In the genomic region with DNA sequence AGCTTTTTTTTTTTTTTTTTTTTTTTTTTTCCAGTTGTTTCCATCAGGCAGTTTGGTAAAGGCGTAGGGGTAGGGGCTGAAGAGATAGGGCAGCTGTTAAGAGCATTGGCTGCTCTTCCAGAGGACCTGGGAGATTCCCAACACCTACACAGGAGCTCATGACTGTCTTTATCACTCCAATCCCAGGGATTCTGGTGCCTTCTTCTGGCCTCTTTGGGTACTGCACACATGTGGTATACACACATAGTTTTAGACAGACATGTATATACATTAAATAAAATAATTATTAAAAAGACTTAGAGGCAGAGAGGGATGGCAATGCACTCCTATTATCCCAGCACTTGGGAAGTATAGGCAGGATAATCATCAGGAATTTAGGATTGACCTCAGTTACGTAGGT, we compare ENCODE assay signal across 23 mouse cellular contexts. TPM values are rescaled to one million over a fixed set of nuclear protein-coding genes. Genes with fewer than 3 reads are reported as not detected.
A peak's percentile ranks its signal among the peaks of the same experiment; 100 is the strongest.
DNase-seq lines count a peak whose midpoint lies in the region; ATAC-seq and TF ChIP-seq lines count a peak whose summit lies in the region.
"Had no signal": no experiment of that assay in that cellular context is flagged by ENCODE, and none has a peak within 500 bp of the region (broad histone marks: within the 10 kb centered on the region; RNA-seq: fewer than 3 reads in every experiment).

No protein-coding gene starts in this region.

- peak; percentile 18; the same call in 1 of the 2 replicates for TF ChIP-seq CTCF in heart, adult 2 months (IDR thresholded peaks at IDR 0.05)
- peak; percentile 24; the same call in 1 of the 2 replicates for TF ChIP-seq CTCF in lung, embryonic 14.5 days (IDR thresholded peaks at IDR 0.05; ENCODE audit: low read depth)

- H3K27ac ChIP-seq in heart, adult 2 months = no peak overlapping the region
- no peak overlapping the region; the same call in 1 of the 2 replicates for H3K27ac ChIP-seq in lung, embryonic 14.5 days (ENCODE audit: low read depth)
- H3K27ac ChIP-seq: midbrain, embryonic 10.5 days had no signal

- H3K79me2 ChIP-seq in heart, adult 2 months (replicated peaks; ENCODE audit: control insufficient read depth, insufficient read depth, low read length) = no peaks in the 10 kb centered on the region; the same call in 1 of the 2 replicates

- no peak for TF ChIP-seq POLR2A in heart, adult 2 months (IDR thresholded peaks at IDR 0.05; ENCODE audit: insufficient read depth, low read depth, low read length)

- H3K27me3 ChIP-seq in heart, adult 2 months (ENCODE audit: control insufficient read depth, insufficient read depth, low read length) = no peaks in the 10 kb centered on the region
- H3K27me3 ChIP-seq in lung, embryonic 14.5 days (ENCODE audit: insufficient read depth, low read length) = no peaks in the 10 kb centered on the region
- H3K27me3 ChIP-seq: heart, embryonic 12.5 days; hindbrain, embryonic 15.5 days had no signal

- no peaks in the 10 kb centered on the region; the same call in 1 of the 2 replicates for H3K9me3 ChIP-seq in lung, embryonic 14.5 days (ENCODE audit: low read depth, low read length)
- H3K9me3 ChIP-seq: hindbrain, embryonic 15.5 days; midbrain, embryonic 10.5 days had no signal

- no peak for DNase-seq in heart, adult 2 months
- DNase-seq in heart, adult 11 months = no peak
- DNase-seq in lung, embryonic 14.5 days = no peak
- DNase-seq in lung, postnatal 25 days (ENCODE audit: low spot score) = no peak
- peak; percentile 56 for DNase-seq in R1 (ENCODE audit: low read depth, low spot score)
- DNase-seq in kidney, postnatal 25 days = no peak
- DNase-seq: adrenal gland, postnatal 10 days; cerebellum, adult 11 months; cerebellum, postnatal 25 days; gastrocnemius, postnatal 36 days; kidney, adult 2 months; kidney, postnatal 4 days; right cerebral cortex, postnatal 25 days; thymus, postnatal 36 days had no signal

- no peak for TF ChIP-seq EP300 in heart, adult 2 months (IDR thresholded peaks at IDR 0.05; ENCODE audit: insufficient read depth, low read depth, low read length)

- no peak for ATAC-seq in lung, embryonic 14.5 days (ENCODE audit: insufficient read depth)
- ATAC-seq in megakaryocyte, adult 5-6 weeks (ENCODE audit: poor library complexity, severe bottlenecking) = no peak

- no peak overlapping the region for H3K4me2 ChIP-seq in lung, embryonic 14.5 days
- H3K4me2 ChIP-seq: heart, embryonic 12.5 days; hindbrain, embryonic 15.5 days had no signal

- intact Hi-C loops in heart, adult 2 months (cut with DNase I) = no loop called here

- H3K9ac ChIP-seq in heart, adult 2 months (ENCODE audit: low read depth, low read length) = no peak overlapping the region
- H3K9ac ChIP-seq in lung, embryonic 14.5 days = no peak overlapping the region
- H3K9ac ChIP-seq: heart, embryonic 12.5 days; hindbrain, embryonic 15.5 days had no signal

- H3K36me3 ChIP-seq in heart, adult 2 months (ENCODE audit: control insufficient read depth, insufficient read depth, low read length) = no peaks in the 10 kb centered on the region; the same call in 1 of the 2 replicates
- H3K36me3 ChIP-seq in lung, embryonic 14.5 days (ENCODE audit: insufficient read depth) = peaks cover 77% of the 10 kb centered on the region

- H3K4me3 ChIP-seq in heart, adult 2 months = no peak overlapping the region
- H3K4me3 ChIP-seq in lung, embryonic 14.5 days (ENCODE audit: low read depth, low read length) = no peak overlapping the region
- H3K4me3 ChIP-seq: heart, embryonic 12.5 days; hindbrain, embryonic 15.5 days; midbrain, embryonic 10.5 days had no signal

- WGBS in heart, adult 2 months = 100% methylated on average over 2 of the region's 2 CpGs
- WGBS in lung, embryonic 14.5 days = 91% methylated on average over 2 of the region's 2 CpGs

- no peaks in the 10 kb centered on the region for H3K4me1 ChIP-seq in heart, adult 2 months (ENCODE audit: control insufficient read depth, insufficient read depth, low read length)
- H3K4me1 ChIP-seq in lung, embryonic 14.5 days (ENCODE audit: insufficient read depth) = peaks cover 4% of the 10 kb centered on the region; the same call in 1 of the 2 replicates

RNA-seq across cellular contexts. Expression of a gene that starts 17.0 kb away (rescaled TPM):
- total RNA-seq in heart, adult 2 months (2021) = not detected
- polyA plus RNA-seq in heart, adult 2 months (2012; rRNA removed) = 0.06 TPM in 1 of 2 replicates, not detected in the other
- polyA plus RNA-seq in lung, embryonic 14.5 days (2014; fragmentation: Nextera tagmentation; extraction: Ambion mirVana) = 0.61 TPM in 1 of 2 replicates, not detected in the other
- total RNA-seq in megakaryocyte, adult 5-6 weeks (2015) = 2.9 and 3.8 TPM in 2 replicates
- 1.7 and 3.3 TPM in 2 replicates for total RNA-seq in megakaryocyte, adult 5-6 weeks (2017)
- total RNA-seq: adrenal gland, postnatal 10 days; gastrocnemius, postnatal 36 days; heart, postnatal 25 days had no signal
- polyA plus RNA-seq: embryonic facial prominence, embryonic 11.5 days had no signal

RNA-seq across cellular contexts. Expression of a gene that starts 20.9 kb away (rescaled TPM):
- 10 to 100 TPM; 50.2 to 55.2 TPM for total RNA-seq in heart, adult 2 months (2021)
- 58.7 and 96.8 TPM in 2 replicates for polyA plus RNA-seq in heart, adult 2 months (2012; rRNA removed)
- 304 and 306 TPM in 2 replicates for polyA plus RNA-seq in lung, embryonic 14.5 days (2014; fragmentation: Nextera tagmentation; extraction: Ambion mirVana)
- total RNA-seq in megakaryocyte, adult 5-6 weeks (2015) = 246 and 255 TPM in 2 replicates
- 87.7 and 93.9 TPM in 2 replicates for total RNA-seq in megakaryocyte, adult 5-6 weeks (2017)

RNA-seq across cellular contexts. Expression of a gene that starts 35.2 kb away (rescaled TPM):
- total RNA-seq in heart, adult 2 months (2021) = 1 to 10 TPM in 1 of 2 experiments, under 1 TPM in 1; 0.86 to 2.0 TPM
- polyA plus RNA-seq in heart, adult 2 months (2012; rRNA removed) = 1.6 and 1.9 TPM in 2 replicates
- 3.9 TPM in 2 replicates for polyA plus RNA-seq in lung, embryonic 14.5 days (2014; fragmentation: Nextera tagmentation; extraction: Ambion mirVana)
- total RNA-seq in megakaryocyte, adult 5-6 weeks (2015) = 205 and 258 TPM in 2 replicates
- total RNA-seq in megakaryocyte, adult 5-6 weeks (2017) = 218 and 249 TPM in 2 replicates
- total RNA-seq: gastrocnemius, postnatal 36 days; layer of hippocampus, postnatal 14 days; left cerebral cortex, postnatal 14 days had no signal
- polyA plus RNA-seq: frontal cortex, adult 2 months had no signal

RNA-seq across cellular contexts. Expression of a gene that starts 46.5 kb away (rescaled TPM):
- 10 to 100 TPM; 10.1 to 10.4 TPM for total RNA-seq in heart, adult 2 months (2021)
- 7.3 and 12.0 TPM in 2 replicates for polyA plus RNA-seq in heart, adult 2 months (2012; rRNA removed)
- polyA plus RNA-seq in lung, embryonic 14.5 days (2014; fragmentation: Nextera tagmentation; extraction: Ambion mirVana) = 11.8 and 12.0 TPM in 2 replicates
- total RNA-seq in megakaryocyte, adult 5-6 weeks (2015) = 35.8 and 40.1 TPM in 2 replicates
- 6.8 and 9.4 TPM in 2 replicates for total RNA-seq in megakaryocyte, adult 5-6 weeks (2017)

RNA-seq across cellular contexts. Expression of a gene that starts 53.1 kb away (rescaled TPM):
- total RNA-seq in heart, adult 2 months (2021) = 100 to 1,000 TPM; 143 to 149 TPM
- 59.4 and 109 TPM in 2 replicates for polyA plus RNA-seq in heart, adult 2 months (2012; rRNA removed)
- polyA plus RNA-seq in lung, embryonic 14.5 days (2014; fragmentation: Nextera tagmentation; extraction: Ambion mirVana) = 1,022 and 1,035 TPM in 2 replicates
- 320 and 365 TPM in 2 replicates for total RNA-seq in megakaryocyte, adult 5-6 weeks (2015)
- 765 and 767 TPM in 2 replicates for total RNA-seq in megakaryocyte, adult 5-6 weeks (2017)

Comparison
In these comparisons a context has a peak if more than half of its experiments do, and no peak if none do; other contexts are left out.
1. RNA of a gene that starts 35.2 kb away (total RNA-seq): 205 to 258 TPM in megakaryocyte, adult 5-6 weeks; 0.86 to 2.0 TPM in heart, adult 2 months; every median in the first group is over 10 times any median in the second.